Mouse (Mus musculus) frontal cortex, postnatal 14 days (tissue): ENCODE measurements around the gene Mvb12a.
"Not testable (repeated sequence)": the region's sequence is repeated elsewhere in the genome, so short reads cannot be mapped to it uniquely, and the experiment has no call there.

Source experiments
- DNase-seq, 2 experiments: peaks; one replicate each; pipeline ENCODE4 v3.0.0; 2022; ENCODE audit warnings: low spot score in 2 of 2

Gene Mvb12a

GRCm38 (mm10) chr8:71526272-71526671, 16.4 kb upstream of the Mvb12a start:
- DNase-seq, result no peak

DNA sequence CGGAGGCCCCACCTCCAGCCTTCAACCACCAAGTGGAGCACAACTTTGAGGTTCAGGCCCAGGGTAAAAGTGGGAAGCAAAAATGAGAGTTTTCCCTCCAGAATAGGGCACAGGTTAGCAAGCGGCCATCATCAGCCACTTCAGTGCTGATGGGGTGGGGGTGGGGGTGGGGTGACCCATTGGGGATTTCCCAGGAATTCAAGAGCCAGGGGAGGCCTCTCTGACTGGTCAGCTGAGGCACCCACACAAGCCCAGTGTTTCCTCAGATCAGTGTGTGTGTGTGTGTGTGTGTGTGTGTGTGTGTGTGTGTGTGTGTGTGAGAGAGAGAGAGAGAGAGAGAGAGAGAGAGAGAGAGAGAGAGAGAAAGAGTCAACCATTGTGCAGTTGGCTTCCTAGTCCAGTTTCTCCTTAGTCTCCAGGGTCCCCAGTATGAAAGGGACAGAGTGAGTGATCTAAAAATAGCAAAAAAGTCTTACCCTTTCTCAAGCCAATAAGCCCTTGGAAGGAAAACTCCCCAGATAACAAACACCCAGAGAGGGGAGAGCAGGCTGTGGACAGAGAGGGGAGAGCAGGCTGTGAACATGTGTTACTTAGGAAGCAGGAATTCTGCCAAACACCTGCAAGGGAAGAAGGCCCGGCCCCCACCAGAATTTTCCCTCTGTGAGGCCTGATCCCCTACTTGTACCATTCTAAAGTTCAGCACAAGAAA, 15.4 kb upstream of the Mvb12a start:
- DNase-seq, result no peak

- DNase-seq, result no peak
Observed at GRCm38 (mm10) chr8:71528362-71529073, 14.2 kb upstream of the Mvb12a start.

GRCm38 (mm10) chr8:71530735-71531467, 11.8 kb upstream of the Mvb12a start:
- not testable (repeated sequence) for DNase-seq

- no peak for DNase-seq
Observed at GRCm38 (mm10) chr8:71534263-71534810, 8.4 kb upstream of the Mvb12a start.

- DNase-seq, result no peak
Observed at GRCm38 (mm10) chr8:71535663-71536062, 7.1 kb upstream of the Mvb12a start.

DNA sequence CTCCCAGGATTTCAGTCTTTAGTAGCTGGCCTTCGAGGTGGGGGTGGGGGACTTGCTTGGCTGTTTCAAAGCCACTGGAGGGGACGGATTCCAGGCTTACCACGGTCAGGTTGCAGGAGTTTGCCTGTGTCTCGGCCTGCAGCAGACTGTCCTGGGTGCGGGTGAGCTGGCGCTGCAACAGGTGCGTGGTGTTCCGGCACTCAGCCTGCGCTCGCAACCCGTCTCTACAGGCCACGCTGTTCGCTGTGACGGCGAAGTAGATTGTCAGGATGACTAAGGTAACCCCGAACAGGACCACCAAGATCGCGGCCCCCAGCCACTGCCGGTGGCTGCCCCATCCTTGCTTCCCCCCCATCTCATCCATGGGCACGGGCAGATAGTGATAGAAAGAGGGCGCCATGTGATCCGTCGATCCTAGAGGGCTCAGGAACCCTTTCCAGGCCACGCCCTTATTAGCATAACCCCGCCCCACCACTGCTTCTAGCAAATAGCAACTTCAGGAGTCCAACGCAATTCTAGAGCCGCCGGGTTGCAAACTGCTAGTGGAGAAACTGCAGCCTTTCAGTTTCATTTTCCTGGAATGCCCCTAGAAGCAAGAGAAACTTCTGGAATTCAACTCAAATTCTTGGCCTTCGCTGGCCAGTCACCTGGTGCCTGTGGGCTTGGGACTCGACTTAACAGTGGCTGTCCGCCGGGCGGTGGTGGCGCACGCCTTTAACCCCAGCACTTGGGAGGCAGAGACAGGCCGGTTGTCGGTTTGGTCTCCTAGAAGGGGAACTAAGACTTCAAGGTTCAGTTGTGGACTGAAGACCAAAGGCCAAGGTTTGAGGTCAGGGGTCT, 5.5 kb upstream of the Mvb12a start, which contains the start of gene Bst2:
Bst2 (minus strand) TSS at position 429 of the 840 bp plus-strand sequence.
- DNase-seq, result peak in 1 of 2 experiments; percentile 37

DNA sequence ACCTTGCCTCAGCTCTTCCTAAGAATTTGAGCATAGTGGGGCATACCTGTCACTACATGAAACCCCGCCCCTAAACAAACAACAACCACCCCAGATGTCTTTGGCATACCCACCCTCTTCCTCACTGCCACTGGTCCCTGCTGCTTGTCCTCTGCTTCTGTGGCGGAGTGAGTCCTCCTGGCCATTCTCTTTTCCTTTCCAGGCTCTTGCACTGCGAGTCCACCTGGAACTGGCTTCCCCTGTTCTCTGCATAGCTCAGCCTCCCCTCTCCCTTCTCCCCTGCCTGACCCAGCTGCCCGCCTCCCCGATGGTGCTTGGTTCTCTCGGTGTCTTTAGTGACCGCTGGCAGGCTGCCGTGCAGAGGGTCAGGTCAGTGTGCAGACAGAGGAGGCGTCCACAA, 1.0 kb downstream of the Mvb12a start:
- no peak for DNase-seq

GRCm38 (mm10) chr8:71545053-71545452, 2.3 kb downstream of the Mvb12a start:
- no peak for DNase-seq

DNA sequence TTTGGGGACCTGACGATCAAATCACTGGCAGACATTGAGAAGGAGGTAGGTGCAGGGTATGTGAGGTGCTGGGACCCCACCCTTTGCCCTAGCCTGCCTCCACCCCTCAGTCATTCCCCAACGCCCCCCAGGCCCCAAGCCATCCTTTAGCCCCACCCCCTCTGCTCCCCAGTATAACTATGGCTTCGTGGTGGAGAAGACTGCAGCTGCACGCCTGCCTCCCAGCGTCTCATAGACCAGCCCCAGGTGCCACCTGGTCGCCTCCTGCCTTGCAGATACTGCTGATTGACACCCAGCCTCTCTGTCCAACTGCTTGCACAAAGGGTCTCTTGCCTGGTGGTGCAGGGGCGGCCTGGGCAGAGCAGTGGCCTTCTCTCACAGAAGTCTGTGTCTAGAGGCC, 4.9 kb downstream of the Mvb12a start:
- no peak for DNase-seq

GRCm38 (mm10) chr8:71550754-71551153, 8.0 kb downstream of the Mvb12a start:
- DNase-seq, result no peak

- no peak for DNase-seq
Observed at GRCm38 (mm10) chr8:71552770-71553169, 10.0 kb downstream of the Mvb12a start.

DNA sequence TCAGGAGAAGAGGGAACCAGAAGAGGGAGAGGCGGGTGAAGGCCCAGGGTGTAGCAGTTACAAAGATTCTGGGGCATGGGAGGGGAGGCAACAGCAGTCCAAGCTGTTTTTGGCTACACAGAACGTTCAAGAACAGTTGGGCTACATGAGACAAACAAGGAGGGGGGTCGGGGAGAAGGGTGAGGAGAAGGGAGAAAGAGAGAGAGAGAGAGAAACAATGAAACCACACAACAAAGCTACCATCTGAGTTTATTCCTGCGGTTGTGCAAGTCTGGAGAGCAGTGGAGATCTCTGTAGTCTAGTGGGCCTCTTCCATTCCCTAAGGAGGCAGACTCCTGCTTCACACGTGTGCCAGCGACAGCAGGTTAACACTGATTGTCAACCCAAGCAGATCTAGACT, 11.3 kb downstream of the Mvb12a start:
- no peak for DNase-seq

GRCm38 (mm10) chr8:71554644-71555043, 11.9 kb downstream of the Mvb12a start:
- no peak for DNase-seq

- DNase-seq, result no peak
Observed at GRCm38 (mm10) chr8:71558071-71558957, 15.6 kb downstream of the Mvb12a start, which contains the start of gene Tmem221. Gene Tmem221 (minus strand): TSS chr8:71558871.

- no peak for DNase-seq
Observed at GRCm38 (mm10) chr8:71558958-71559690, 16.4 kb downstream of the Mvb12a start.

DNA sequence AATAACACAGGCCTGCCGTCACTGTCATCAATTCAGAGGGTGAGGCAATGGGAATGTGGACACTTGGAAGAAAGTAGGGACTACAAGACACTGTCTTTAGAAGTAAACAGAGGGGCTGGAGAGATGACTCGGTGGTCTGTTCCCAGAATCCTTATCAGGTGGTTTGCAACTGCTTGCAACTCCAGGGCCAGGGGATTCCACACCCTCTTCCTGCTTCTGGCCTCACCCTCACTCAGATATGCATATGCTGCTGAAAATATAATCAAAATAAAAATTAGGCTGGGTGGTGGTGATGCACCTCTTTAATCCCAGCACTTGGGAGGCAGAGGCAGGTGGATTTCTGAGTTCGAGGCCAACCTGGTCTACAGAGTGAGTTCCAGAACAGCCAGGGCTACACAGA, 17.3 kb downstream of the Mvb12a start:
- DNase-seq, result no peak

DNA sequence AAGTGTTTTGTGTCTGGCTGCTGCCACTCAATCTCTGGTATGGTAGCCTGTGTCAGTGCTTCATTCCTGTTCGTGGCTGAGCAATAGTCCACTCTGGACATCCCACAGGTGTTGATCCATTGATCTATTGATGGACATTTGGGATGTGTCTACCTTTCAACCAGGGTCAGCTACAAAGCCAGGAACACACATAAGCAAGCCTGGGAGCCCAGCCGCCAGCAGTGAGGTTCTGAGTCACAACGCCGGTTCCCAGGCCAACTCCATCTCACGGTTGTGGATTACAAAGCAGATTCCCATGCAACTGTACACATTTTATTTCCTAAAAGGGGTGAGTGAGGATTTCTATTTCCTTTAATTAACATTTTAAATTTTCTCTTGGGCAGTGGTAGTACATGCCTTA, 18.0 kb downstream of the Mvb12a start:
- no peak for DNase-seq

GRCm38 (mm10) chr8:71561401-71561800, 18.7 kb downstream of the Mvb12a start:
- peak in 1 of 2 experiments; percentile 41 for DNase-seq
